23 mouse cellular contexts compared by ENCODE assay signal in genomic region chr9:57494970-57495369, GRCm38 (mm10). TPM values are rescaled to one million over a fixed set of nuclear protein-coding genes. Genes with fewer than 3 reads are reported as not detected.
A peak's percentile ranks its signal among the peaks of the same experiment; 100 is the strongest.
DNase-seq lines count a peak whose midpoint lies in the region; ATAC-seq and TF ChIP-seq lines count a peak whose summit lies in the region.
"Had no signal": no experiment of that assay in that cellular context is flagged by ENCODE, and none has a peak within 500 bp of the region (broad histone marks: within the 10 kb centered on the region; RNA-seq: fewer than 3 reads in every experiment).

No protein-coding gene starts in this region.

- TF ChIP-seq CTCF in left cerebral cortex, adult 2 months (IDR thresholded peaks at IDR 0.05) = no peak

- no peaks in the 10 kb centered on the region for H3K9me3 ChIP-seq in forebrain, embryonic 12.5 days
- H3K9me3 ChIP-seq: embryonic facial prominence, embryonic 13.5 days; embryonic facial prominence, embryonic 15.5 days; forebrain, embryonic 13.5 days; forebrain, embryonic 15.5 days had no signal

- no peaks in the 10 kb centered on the region; the same call in none of the 2 replicates for H3K4me1 ChIP-seq in forebrain, embryonic 12.5 days
- H3K4me1 ChIP-seq: embryonic facial prominence, embryonic 13.5 days; embryonic facial prominence, embryonic 15.5 days; forebrain, embryonic 10.5 days had no signal

- no peaks in the 10 kb centered on the region for H3K36me3 ChIP-seq in forebrain, embryonic 12.5 days (replicated peaks)
- H3K36me3 ChIP-seq: embryonic facial prominence, embryonic 13.5 days; embryonic facial prominence, embryonic 15.5 days; forebrain, embryonic 10.5 days; forebrain, embryonic 15.5 days had no signal

- H3K27ac ChIP-seq in forebrain, embryonic 12.5 days = no peak overlapping the region
- H3K27ac ChIP-seq in left cerebral cortex, adult 2 months = no peak overlapping the region
- H3K27ac ChIP-seq: embryonic facial prominence, embryonic 13.5 days; embryonic facial prominence, embryonic 15.5 days; forebrain, embryonic 10.5 days; forebrain, embryonic 13.5 days; forebrain, embryonic 15.5 days had no signal

- no peak for ATAC-seq in forebrain, embryonic 12.5 days (ENCODE audit: low FRiP score)
- ATAC-seq: forebrain, embryonic 13.5 days; forebrain, embryonic 15.5 days; forebrain, postnatal 0 days had no signal

- intact Hi-C loops in left cerebral cortex, adult 2 months (cut with DNase I) = no loop called here
- intact Hi-C loops in heart, postnatal 25 days (cut with DNase I) = no loop called here

- peak; percentile 85 for DNase-seq in ES-CJ7 (ENCODE audit: low read depth, low spot score)
- DNase-seq in ZHBTc4 (ENCODE audit: low read depth, low spot score) = peak; percentile 80
- DNase-seq in left cerebral cortex, adult 2 months (ENCODE audit: extremely low spot score in 1 of 2, low spot score in 2 of 2) = no peak
- DNase-seq in heart, postnatal 25 days (ENCODE audit: low spot score) = no peak
- DNase-seq: adrenal gland, adult 2 months; adrenal gland, postnatal 10 days; adrenal gland, postnatal 25 days; cerebellum, adult 11 months; cerebellum, adult 18-20 months; cerebellum, adult 8-10 months; cerebellum, adult 9-11 months; cerebellum, postnatal 14 days; cerebellum, postnatal 36 days; embryo, embryonic 11 days; forebrain, postnatal 0 days had no signal

- H3K27me3 ChIP-seq in forebrain, embryonic 12.5 days = peaks cover 22% of the 10 kb centered on the region
- H3K27me3 ChIP-seq: forebrain, embryonic 15.5 days had no signal

- no peak overlapping the region for H3K4me2 ChIP-seq in forebrain, embryonic 12.5 days
- H3K4me2 ChIP-seq: embryonic facial prominence, embryonic 13.5 days; embryonic facial prominence, embryonic 15.5 days; forebrain, embryonic 13.5 days; forebrain, embryonic 15.5 days had no signal

- H3K9ac ChIP-seq in forebrain, embryonic 12.5 days = no peak overlapping the region
- H3K9ac ChIP-seq: embryonic facial prominence, embryonic 13.5 days; embryonic facial prominence, embryonic 15.5 days; forebrain, embryonic 13.5 days; forebrain, embryonic 15.5 days; forebrain, postnatal 0 days had no signal

- H3K4me3 ChIP-seq in forebrain, embryonic 12.5 days (replicated peaks) = no peak overlapping the region
- no peak overlapping the region for H3K4me3 ChIP-seq in left cerebral cortex, adult 2 months
- H3K4me3 ChIP-seq: embryonic facial prominence, embryonic 13.5 days; embryonic facial prominence, embryonic 15.5 days; erythroblast, embryonic 14.5 days; forebrain, embryonic 10.5 days; forebrain, embryonic 13.5 days; forebrain, embryonic 15.5 days had no signal

RNA-seq across cellular contexts. Expression of gene Rpp25, which starts 8.9 kb away (rescaled TPM):
- 5.5 and 5.7 TPM in 2 replicates for polyA plus RNA-seq in forebrain, embryonic 12.5 days (2016; fragmentation: Nextera tagmentation; extraction: Ambion mirVana)
- total RNA-seq in left cerebral cortex, adult 2 months (2021) = 10 to 100 TPM; 16.9 to 18.5 TPM
- total RNA-seq in heart, postnatal 25 days (2021) = 1 to 10 TPM; 1.6 to 2.3 TPM
- total RNA-seq: common myeloid progenitor, adult 5-6 weeks had no signal
- polyA plus RNA-seq: erythroblast, embryonic 14.5 days had no signal

RNA-seq across cellular contexts. Expression of gene Cox5a, which starts 26.1 kb away (rescaled TPM):
- polyA plus RNA-seq in forebrain, embryonic 12.5 days (2016; fragmentation: Nextera tagmentation; extraction: Ambion mirVana) = 694 and 697 TPM in 2 replicates
- total RNA-seq in left cerebral cortex, adult 2 months (2021) = 100 to 1,000 TPM; 374 to 440 TPM
- total RNA-seq in heart, postnatal 25 days (2021) = 1,000 to 10,000 TPM; 2,545 to 2,748 TPM

RNA-seq across cellular contexts. Expression of gene Scamp5, which starts 27.1 kb away (rescaled TPM):
- 41.5 and 41.9 TPM in 2 replicates for polyA plus RNA-seq in forebrain, embryonic 12.5 days (2016; fragmentation: Nextera tagmentation; extraction: Ambion mirVana)
- total RNA-seq in left cerebral cortex, adult 2 months (2021) = 100 to 1,000 TPM; 379 TPM
- total RNA-seq in heart, postnatal 25 days (2021) = 1 to 10 TPM; 4.9 to 5.1 TPM

RNA-seq across cellular contexts. Expression of gene Fam219b, which starts 42.4 kb away (rescaled TPM):
- 18.2 and 19.3 TPM in 2 replicates for polyA plus RNA-seq in forebrain, embryonic 12.5 days (2016; fragmentation: Nextera tagmentation; extraction: Ambion mirVana)
- 10 to 100 TPM; 18.1 to 21.6 TPM for total RNA-seq in left cerebral cortex, adult 2 months (2021)
- 1 to 10 TPM; 6.7 to 9.3 TPM for total RNA-seq in heart, postnatal 25 days (2021)

RNA-seq across cellular contexts. Expression of gene Ppcdc, which starts 55.0 kb away (rescaled TPM):
- polyA plus RNA-seq in forebrain, embryonic 12.5 days (2016; fragmentation: Nextera tagmentation; extraction: Ambion mirVana) = 24.4 and 24.7 TPM in 2 replicates
- total RNA-seq in left cerebral cortex, adult 2 months (2021) = 10 to 100 TPM; 16.3 to 16.8 TPM
- total RNA-seq in heart, postnatal 25 days (2021) = 1 to 10 TPM; 7.8 to 8.7 TPM

Comparison
In these comparisons a context has a peak if more than half of its experiments do, and no peak if none do; other contexts are left out.
1. DNase-seq: peak in ES-CJ7 (single experiment) and ZHBTc4 (single experiment); none in left cerebral cortex, adult 2 months (0 of 2) and heart, postnatal 25 days (single experiment).
2. RNA of gene Rpp25, which starts 8.9 kb away (total RNA-seq): 16.9 to 18.5 TPM in left cerebral cortex, adult 2 months; 1.6 to 2.3 TPM in heart, postnatal 25 days; every median in the first group is over 4 times any median in the second.
3. RNA of gene Cox5a, which starts 26.1 kb away (total RNA-seq): 2,545 to 2,748 TPM in heart, postnatal 25 days; 374 to 440 TPM in left cerebral cortex, adult 2 months; every median in the first group is over 4 times any median in the second.
4. RNA of gene Scamp5, which starts 27.1 kb away (total RNA-seq): 379 TPM in left cerebral cortex, adult 2 months; 4.9 to 5.1 TPM in heart, postnatal 25 days; every median in the first group is over 10 times any median in the second.